Mouse (Mus musculus) lung, postnatal 4 days (tissue): ENCODE data around the gene Bst2.
"Not testable (repeated sequence)": the region's sequence is repeated elsewhere in the genome, so short reads cannot be mapped to it uniquely, and the experiment has no call there.

Experiments used
- DNase-seq, 2 experiments: peaks; one replicate each; pipeline ENCODE4 v3.0.0; 2021

Bst2 gene

GRCm38 (mm10) chr8:71558958-71559690 lies 21.9 kb upstream of the Bst2 start:
- peak; percentile 82 to 84 for DNase-seq

GRCm38 (mm10) chr8:71558071-71558957 lies 21.1 kb upstream of the Bst2 start, which contains the start of gene Tmem221:
Gene Tmem221, minus strand, starts transcription at chr8:71558871.
- DNase-seq, result peak; percentile 29 to 36

GRCm38 (mm10) chr8:71554644-71555043 lies 17.4 kb upstream of the Bst2 start:
- DNase-seq, result no peak

- no peak for DNase-seq
These were observed 16.7 kb upstream of the Bst2 start for GRCm38 (mm10) chr8:71554001-71554400.

- no peak for DNase-seq
These were observed 15.5 kb upstream of the Bst2 start for GRCm38 (mm10) chr8:71552770-71553169.

GRCm38 (mm10) chr8:71550754-71551153 lies 13.5 kb upstream of the Bst2 start:
- DNase-seq, result no peak

- DNase-seq, result no peak
These were observed 10.3 kb upstream of the Bst2 start for GRCm38 (mm10) chr8:71547590-71547989.

GRCm38 (mm10) chr8:71545053-71545452 lies 7.8 kb upstream of the Bst2 start:
- no peak for DNase-seq

GRCm38 (mm10) chr8:71543755-71544154 lies 6.5 kb upstream of the Bst2 start:
- DNase-seq, result no peak

- DNase-seq, result peak; percentile 97 to 98
These were observed 5.5 kb upstream of the Bst2 start, which contains the start of gene Mvb12a for GRCm38 (mm10) chr8:71542632-71543343. Gene Mvb12a, plus strand, starts transcription at chr8:71542922.

GRCm38 (mm10) chr8:71535663-71536062 lies 1.6 kb downstream of the Bst2 start:
- no peak for DNase-seq

GRCm38 (mm10) chr8:71534263-71534810 lies 2.9 kb downstream of the Bst2 start:
- no peak for DNase-seq

GRCm38 (mm10) chr8:71530735-71531467 lies 6.4 kb downstream of the Bst2 start:
- DNase-seq, result not testable (repeated sequence)

- peak; percentile 62 to 81 for DNase-seq
These were observed 8.7 kb downstream of the Bst2 start for GRCm38 (mm10) chr8:71528362-71529073.

- no peak for DNase-seq
These were observed 9.9 kb downstream of the Bst2 start for GRCm38 (mm10) chr8:71527162-71527870.

GRCm38 (mm10) chr8:71526272-71526671 lies 11.0 kb downstream of the Bst2 start:
- no peak for DNase-seq

- no peak for DNase-seq
These were observed 11.8 kb downstream of the Bst2 start, which contains the start of gene Ccdc194 for GRCm38 (mm10) chr8:71525226-71526050. Gene Ccdc194, minus strand, starts transcription at chr8:71525711.

- DNase-seq, result peak; percentile 96 to 98
These were observed 15.6 kb downstream of the Bst2 start for GRCm38 (mm10) chr8:71521634-71522033.

- peak in 1 of 2 experiments; percentile 77 for DNase-seq
These were observed 18.0 kb downstream of the Bst2 start for GRCm38 (mm10) chr8:71519037-71519825.
